Mouse (Mus musculus): Measurements from ENCODE around the gene Ypel3. TPM values are rescaled to one million over a fixed set of nuclear protein-coding genes. Genes with fewer than 3 reads are reported as not detected.

Gene Ypel3
- total and polyA plus RNA-seq, 3 experiments: 33.9 to 44.0 (median 38.9) TPM

DNA sequence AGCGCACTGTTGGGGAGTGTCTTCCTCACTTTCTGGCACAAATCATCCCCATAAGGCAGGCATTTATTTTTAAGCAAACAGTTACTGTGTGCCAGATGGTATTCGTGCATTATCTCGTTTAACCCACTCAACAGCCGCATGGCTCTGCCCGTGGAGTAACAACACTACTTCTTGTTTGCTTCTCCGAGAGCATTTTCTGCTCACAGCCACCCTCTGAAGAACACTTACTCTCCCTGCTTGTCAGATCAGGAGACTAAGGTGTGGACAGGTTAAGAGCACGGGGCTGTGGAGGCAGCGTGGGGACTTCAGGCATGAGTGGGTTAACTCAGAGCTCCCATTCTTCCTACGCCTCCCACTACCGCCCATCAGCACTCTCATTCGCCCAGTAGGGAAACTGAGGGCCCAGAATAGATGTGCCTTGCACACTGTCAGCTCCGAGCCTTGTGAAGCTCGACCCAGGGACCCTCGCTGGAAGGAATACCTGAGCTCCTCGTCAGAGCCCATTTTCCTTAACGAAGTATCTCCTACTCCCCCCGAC, 14.2 kb upstream of the Ypel3 start:
- dilution Hi-C loops (cut with MboI; ENCODE audit: extremely low pct_ligation_motif_present, extremely low pct_unique_long_range_greater_than_20kb, low sequenced_read_pairs) (no loop called here), in situ Hi-C loops (cut with MboI; ENCODE audit: low pct_ligation_motif_present, low pct_unique_long_range_greater_than_20kb, low sequenced_read_pairs) (no loop called here)
- TF ChIP-seq HCFC1 (IDR thresholded peaks at IDR 0.05; ENCODE audit: low read depth, low read length): no peak
- no peak for TF ChIP-seq SIN3A (IDR thresholded peaks at IDR 0.05; ENCODE audit: low read length)
- TF ChIP-seq NRF1 (IDR thresholded peaks at IDR 0.05; ENCODE audit: low read depth, low read length): no peak
- Histone ChIP-seq H3K79me2 (replicated peaks; ENCODE audit: control insufficient read depth, extremely low read depth, insufficient read depth, poor library complexity, severe bottlenecking) (no peaks in the 10 kb centered on the region), H3K9ac (ENCODE audit: insufficient read depth, low read depth) (no peak overlapping the region), H3K4me1 (ENCODE audit: control insufficient read depth in 1 of 2, insufficient read depth in 2 of 2) (peaks cover 8 to 44% of the 10 kb centered on the region in 2 experiments), H3K4me3 (replicated peaks in 1 of 3; ENCODE audit: low read depth in 2 of 3, low read length in 2 of 3, poor library complexity in 1 of 3) (no peak overlapping the region), H3K4me2 (ENCODE audit: insufficient read depth, low read depth, poor library complexity, severe bottlenecking) (no peak overlapping the region), H3K36me3 (replicated peaks in 1 of 2; ENCODE audit: control insufficient read depth in 1 of 2, insufficient read depth in 1 of 2, low read length in 1 of 2) (peaks cover 31 to 57% of the 10 kb centered on the region in 2 experiments), H3K9me3 (replicated peaks; ENCODE audit: low read length) (no peaks in the 10 kb centered on the region), H3K27ac (ENCODE audit: insufficient read depth, low read depth) (no peak overlapping the region), H3K27me3 (replicated peaks) (no peaks in the 10 kb centered on the region)
- no peak for DNase-seq (ENCODE audit: extremely low read depth)

DNA sequence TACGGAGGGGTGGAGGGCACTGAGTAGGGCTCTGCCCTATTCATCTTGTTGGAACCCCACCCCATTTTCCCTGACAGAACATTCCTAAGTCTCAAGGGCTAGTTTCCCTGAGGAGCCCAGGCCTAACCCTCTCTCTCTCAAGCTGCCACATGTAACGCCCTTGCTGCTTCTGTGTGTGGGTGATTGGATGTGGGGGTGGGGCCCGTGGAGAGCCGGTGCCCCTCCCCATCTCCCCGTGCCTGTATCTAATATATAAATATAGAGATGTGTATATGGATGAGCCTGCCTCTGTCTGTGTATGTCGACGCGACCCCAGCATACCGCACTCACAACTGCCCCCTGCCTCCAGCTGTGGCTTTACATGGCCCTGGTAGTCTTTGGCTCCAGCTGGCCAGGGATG, 11.2 kb upstream of the Ypel3 start:
- Histone ChIP-seq H3K4me1 (ENCODE audit: control insufficient read depth in 1 of 2, insufficient read depth in 2 of 2) (peaks cover 4 to 27% of the 10 kb centered on the region in 2 experiments), H3K27ac (ENCODE audit: insufficient read depth, low read depth) (no peak overlapping the region), H3K79me2 (replicated peaks; ENCODE audit: control insufficient read depth, extremely low read depth, insufficient read depth, poor library complexity, severe bottlenecking) (no peaks in the 10 kb centered on the region), H3K36me3 (replicated peaks in 1 of 2; ENCODE audit: control insufficient read depth in 1 of 2, insufficient read depth in 1 of 2, low read length in 1 of 2) (peaks cover 33 to 83% of the 10 kb centered on the region in 2 experiments), H3K4me2 (ENCODE audit: insufficient read depth, low read depth, poor library complexity, severe bottlenecking) (no peak overlapping the region), H3K9me3 (replicated peaks; ENCODE audit: low read length) (no peaks in the 10 kb centered on the region), H3K9ac (ENCODE audit: insufficient read depth, low read depth) (no peak overlapping the region), H3K27me3 (replicated peaks) (no peaks in the 10 kb centered on the region), H3K4me3 (replicated peaks in 1 of 3; ENCODE audit: low read depth in 2 of 3, low read length in 2 of 3, poor library complexity in 1 of 3) (no peak overlapping the region)
- no peak for DNase-seq (ENCODE audit: extremely low read depth)
- dilution Hi-C loops (cut with MboI; ENCODE audit: extremely low pct_ligation_motif_present, extremely low pct_unique_long_range_greater_than_20kb, low sequenced_read_pairs): no loop called here
- in situ Hi-C loops (cut with MboI; ENCODE audit: low pct_ligation_motif_present, low pct_unique_long_range_greater_than_20kb, low sequenced_read_pairs): no loop called here
- TF ChIP-seq EP300 (IDR thresholded peaks at IDR 0.05; ENCODE audit: low read length): no peak
- TF ChIP-seq TCF12 (IDR thresholded peaks at IDR 0.05; ENCODE audit: low read depth, low read length): no peak
- TF ChIP-seq MAX (IDR thresholded peaks at IDR 0.05; ENCODE audit: low read length): no peak
- no peak for TF ChIP-seq ELF1 (IDR thresholded peaks at IDR 0.05; ENCODE audit: low read depth, low read length)
- no peak for TF ChIP-seq SMC3 (IDR thresholded peaks at IDR 0.05; ENCODE audit: low read depth, low read length)
- no peak for TF ChIP-seq MYC (IDR thresholded peaks at IDR 0.05; ENCODE audit: low read depth, low read length)
- TF ChIP-seq CHD2 (IDR thresholded peaks at IDR 0.05; ENCODE audit: low read length): no peak
- no peak for TF ChIP-seq ZNF384 (IDR thresholded peaks at IDR 0.05; ENCODE audit: low read depth, low read length)
- TF ChIP-seq USF2 (conservative IDR thresholded peaks at IDR 0.05; ENCODE audit: low read depth, low read length): no peak

DNA sequence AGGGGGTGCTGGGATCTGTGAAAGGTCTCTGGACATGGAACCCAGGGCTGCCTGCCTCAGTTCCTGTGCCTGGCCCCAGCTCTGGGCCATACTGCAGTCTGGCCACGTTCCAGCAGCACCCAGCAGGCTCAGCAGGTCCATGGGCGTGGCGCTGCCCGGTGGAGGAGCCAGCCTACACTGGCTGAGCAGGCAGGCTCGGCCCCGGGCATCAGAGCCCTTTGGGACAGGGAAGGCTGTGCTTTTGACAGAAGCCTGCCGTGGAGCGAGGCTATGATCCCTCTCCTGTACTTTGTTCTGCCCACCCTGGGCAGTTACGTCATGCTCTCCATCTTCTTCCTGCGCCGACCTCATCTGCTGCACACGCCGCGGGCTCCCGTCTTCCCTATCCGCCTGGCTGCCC, 10.6 kb upstream of the Ypel3 start, which contains the start of gene Gdpd3:
Gene Gdpd3 (plus strand): TSS at position 134 of the 400 bp plus-strand sequence.
- Histone ChIP-seq H3K9ac (ENCODE audit: insufficient read depth, low read depth) (no peak within 1 kb of the TSS), H3K27me3 (replicated peaks) (no peaks in the 10 kb centered on the region), H3K27ac (ENCODE audit: insufficient read depth, low read depth) (no peak within 1 kb of the TSS), H3K4me1 (ENCODE audit: control insufficient read depth in 1 of 2, insufficient read depth in 2 of 2) (peaks cover 2 to 25% of the 10 kb centered on the region in 2 experiments; a peak in 3 of 4 replicates), H3K4me2 (ENCODE audit: insufficient read depth, low read depth, poor library complexity, severe bottlenecking) (no peak within 1 kb of the TSS), H3K9me3 (replicated peaks; ENCODE audit: low read length) (no peaks in the 10 kb centered on the region), H3K36me3 (replicated peaks in 1 of 2; ENCODE audit: control insufficient read depth in 1 of 2, insufficient read depth in 1 of 2, low read length in 1 of 2) (peaks cover 39 to 90% of the 10 kb centered on the region in 2 experiments), H3K4me3 (replicated peaks in 1 of 3; ENCODE audit: low read depth in 2 of 3, low read length in 2 of 3, poor library complexity in 1 of 3) (no peak within 1 kb of the TSS), H3K79me2 (replicated peaks; ENCODE audit: control insufficient read depth, extremely low read depth, insufficient read depth, poor library complexity, severe bottlenecking) (no peaks in the 10 kb centered on the region)
- dilution Hi-C loops (cut with MboI; ENCODE audit: extremely low pct_ligation_motif_present, extremely low pct_unique_long_range_greater_than_20kb, low sequenced_read_pairs) (no loop called here), in situ Hi-C loops (cut with MboI; ENCODE audit: low pct_ligation_motif_present, low pct_unique_long_range_greater_than_20kb, low sequenced_read_pairs) (no loop called here)
- no peak for TF ChIP-seq MYC (IDR thresholded peaks at IDR 0.05; ENCODE audit: low read depth, low read length)
- no peak for TF ChIP-seq MXI1 (IDR thresholded peaks at IDR 0.05; ENCODE audit: low read depth, low read length)
- no peak for TF ChIP-seq IRF4 (IDR thresholded peaks at IDR 0.05; ENCODE audit: low read depth, low read length)
- TF ChIP-seq SMC3 (IDR thresholded peaks at IDR 0.05; ENCODE audit: low read depth, low read length): no peak
- TF ChIP-seq ZMIZ1 (IDR thresholded peaks at IDR 0.05; ENCODE audit: low read depth, low read length): no peak
- TF ChIP-seq ETS1 (conservative IDR thresholded peaks at IDR 0.05; ENCODE audit: low read depth, low read length): no peak
- no peak for TF ChIP-seq RCOR1 (conservative IDR thresholded peaks at IDR 0.05; ENCODE audit: low read depth, low read length)
- no peak for TF ChIP-seq USF2 (conservative IDR thresholded peaks at IDR 0.05; ENCODE audit: low read depth, low read length)
- TF ChIP-seq NRF1 (IDR thresholded peaks at IDR 0.05; ENCODE audit: low read depth, low read length): no peak
- no peak for DNase-seq (ENCODE audit: extremely low read depth)

All from CH12.LX (cell line).